Mouse (Mus musculus) lung, embryonic 14.5 days (tissue): Measurements from ENCODE around the gene Tmem186. TPM values are rescaled to one million over a fixed set of nuclear protein-coding genes. Genes with fewer than 3 reads are reported as not detected.
A peak's percentile ranks its signal among the peaks of the same experiment; 100 is the strongest.

Experiments used
- ATAC-seq: fragments of 200-750 bp; cut with Nextera tagmentation; 2 replicates; pipeline ENCODE4 v1.8.0; 2017; ENCODE audit warnings: mild to moderate bottlenecking, moderate TSS enrichment, moderate library complexity; ENCODE audit not compliant: insufficient read depth
- DNase-seq: peaks from one replicate; pipeline ENCODE4 v3.0.0-alpha.2; 2015
- H3K27ac ChIP-seq: fragments of 300-500 bp; sonication (generic); 2 replicates; pipeline ENCODE4 v1.5.1; 2014; ENCODE audit warnings: low read depth, mild to moderate bottlenecking, moderate library complexity
- H3K27me3 ChIP-seq: fragments of 300-500 bp; sonication (generic); 2 replicates; pipeline ENCODE4 v1.6.1; 2014; ENCODE audit warnings: low read length, control low read depth; ENCODE audit not compliant: insufficient read depth
- H3K36me3 ChIP-seq: fragments of 300-500 bp; sonication (generic); 2 replicates; pipeline ENCODE4 v1.6.1; 2014; ENCODE audit warnings: control low read depth; ENCODE audit not compliant: insufficient read depth
- H3K4me1 ChIP-seq: fragments of 300-500 bp; sonication (generic); 2 replicates; pipeline ENCODE4 v1.6.1; 2014; ENCODE audit warnings: antibody characterized with exemption, control low read depth; ENCODE audit not compliant: insufficient read depth
- H3K4me2 ChIP-seq: fragments of 300-500 bp; sonication (generic); 2 replicates; pipeline ENCODE4 v1.6.1; 2014; ENCODE audit warnings: mild to moderate bottlenecking
- H3K4me3 ChIP-seq: fragments of 300-500 bp; sonication (generic); 2 replicates; pipeline ENCODE4 v1.5.1; 2014; ENCODE audit warnings: low read depth, low read length
- H3K9ac ChIP-seq: fragments of 300-500 bp; sonication (generic); 2 replicates; pipeline ENCODE4 v1.6.1; 2014
- H3K9me3 ChIP-seq: fragments of 300-500 bp; sonication (generic); 2 replicates; pipeline ENCODE4 v1.6.1; 2016; ENCODE audit warnings: low read depth, low read length, control low read depth
- CTCF ChIP-seq: IDR thresholded peaks from 2 replicates; pipeline ENCODE4 v1.5.1; 2016; ENCODE audit warnings: antibody characterized with exemption, low read depth
- WGBS: fragments of 180-500 bp; shearing (Covaris S2); extraction: QIAGEN DNeasy Blood & Tissue Kit; methylation state at CpG from one replicate; pipeline ENCODE4 v1.1.7; 2014; 5-methylcytosine and 5-hydroxymethylcytosine counted together
- polyA plus RNA-seq: library from polyadenylated mRNA; unstranded; fragments of >200 nt; fragmentation: Nextera tagmentation; extraction: Ambion mirVana; gene quantifications from 2 replicates; pipeline ENCODE4 v1.2.1, GENCODE M21; 2014

The Tmem186 gene
- polyA plus RNA-seq, 1 experiment from 2014 or later = 12.3 TPM

GRCm38 (mm10) chr16:8656256-8656655 is 18.7 kb upstream of the Tmem186 start:
- H3K27ac ChIP-seq = no peak overlapping the region
- H3K9ac ChIP-seq = no peak overlapping the region
- no peak for DNase-seq
- peaks cover 89% of the 10 kb centered on the region for H3K36me3 ChIP-seq
- ATAC-seq = no peak
- 76% methylated on average over 2 of the region's 2 CpGs for WGBS
- H3K9me3 ChIP-seq = no peaks in the 10 kb centered on the region
- H3K4me1 ChIP-seq = no peaks in the 10 kb centered on the region
- no peak for TF ChIP-seq CTCF
- no peak overlapping the region for H3K4me3 ChIP-seq
- H3K27me3 ChIP-seq = no peaks in the 10 kb centered on the region
- H3K4me2 ChIP-seq = no peak overlapping the region

GRCm38 (mm10) chr16:8655599-8655998 is 18.1 kb upstream of the Tmem186 start:
- Histone ChIP-seq H3K36me3 (peaks cover 91% of the 10 kb centered on the region), H3K27ac (no peak overlapping the region)
- ATAC-seq = no peak

GRCm38 (mm10) chr16:8655108-8655507 is 17.6 kb upstream of the Tmem186 start:
- Histone ChIP-seq H3K4me2 (no peak overlapping the region), H3K4me1 (no peaks in the 10 kb centered on the region), H3K9me3 (no peaks in the 10 kb centered on the region), H3K27me3 (no peaks in the 10 kb centered on the region), H3K9ac (no peak overlapping the region), H3K27ac (no peak overlapping the region), H3K4me3 (no peak overlapping the region), H3K36me3 (peaks cover 90% of the 10 kb centered on the region)
- ATAC-seq (no peak), DNase-seq (no peak)
- no peak for TF ChIP-seq CTCF
- 80% methylated on average over 6 of the region's 6 CpGs for WGBS

More at GRCm38 (mm10) chr16:8655599-8655998, 18.1 kb upstream of the Tmem186 start:
- Histone ChIP-seq H3K4me2 (no peak overlapping the region), H3K4me3 (no peak overlapping the region), H3K4me1 (no peaks in the 10 kb centered on the region), H3K9ac (no peak overlapping the region), H3K9me3 (no peaks in the 10 kb centered on the region), H3K27me3 (no peaks in the 10 kb centered on the region)
- no peak for DNase-seq
- 73% methylated on average over 9 of the region's 9 CpGs for WGBS
- TF ChIP-seq CTCF = peak; percentile 14; the same call in 1 of the 2 replicates

GRCm38 (mm10) chr16:8650007-8650406 is 12.5 kb upstream of the Tmem186 start:
- Histone ChIP-seq H3K36me3 (peaks cover 95% of the 10 kb centered on the region), H3K27ac (no peak overlapping the region), H3K4me3 (no peak overlapping the region), H3K9me3 (no peaks in the 10 kb centered on the region), H3K4me1 (no peaks in the 10 kb centered on the region), H3K27me3 (no peaks in the 10 kb centered on the region), H3K9ac (no peak overlapping the region), H3K4me2 (no peak overlapping the region)
- TF ChIP-seq CTCF = no peak
- DNase-seq = no peak
- ATAC-seq = no peak
- WGBS = 90% methylated on average over 3 of the region's 3 CpGs

- TF ChIP-seq CTCF = no peak
- H3K4me3 ChIP-seq = no peak overlapping the region
- H3K4me1 ChIP-seq = no peaks in the 10 kb centered on the region
- no peak for ATAC-seq
- no peaks in the 10 kb centered on the region for H3K9me3 ChIP-seq
- 79% methylated on average over 6 of the region's 6 CpGs for WGBS
- H3K27me3 ChIP-seq = no peaks in the 10 kb centered on the region
- H3K27ac ChIP-seq = no peak overlapping the region
- no peak overlapping the region for H3K9ac ChIP-seq
- H3K36me3 ChIP-seq = peaks cover 78% of the 10 kb centered on the region
- DNase-seq = no peak
- H3K4me2 ChIP-seq = no peak overlapping the region
Observed at GRCm38 (mm10) chr16:8645546-8645945, 8.0 kb upstream of the Tmem186 start.

GRCm38 (mm10) chr16:8643855-8644254 is 6.3 kb upstream of the Tmem186 start:
- Histone ChIP-seq H3K9ac (no peak overlapping the region), H3K36me3 (peaks cover 63% of the 10 kb centered on the region), H3K4me2 (no peak overlapping the region), H3K4me1 (no peaks in the 10 kb centered on the region), H3K4me3 (no peak overlapping the region), H3K27ac (no peak overlapping the region), H3K27me3 (no peaks in the 10 kb centered on the region), H3K9me3 (no peaks in the 10 kb centered on the region)
- WGBS = 71% methylated on average over 2 of the region's 2 CpGs
- DNase-seq (peak; percentile 61), ATAC-seq (peak; percentile 85; the same call in 1 of the 2 replicates)
- TF ChIP-seq CTCF = peak; percentile 77

GRCm38 (mm10) chr16:8639466-8640191 is 2.1 kb upstream of the Tmem186 start:
- no peak for DNase-seq
- no peak overlapping the region for H3K4me2 ChIP-seq
- ATAC-seq = no peak
- TF ChIP-seq CTCF = no peak
- no peak overlapping the region for H3K27ac ChIP-seq
- WGBS = 75% methylated on average over 11 of the region's 11 CpGs
- peaks cover 37% of the 10 kb centered on the region for H3K36me3 ChIP-seq
- peaks cover 13% of the 10 kb centered on the region; the same call in 1 of the 2 replicates for H3K4me1 ChIP-seq
- no peaks in the 10 kb centered on the region for H3K9me3 ChIP-seq
- H3K4me3 ChIP-seq = no peak overlapping the region
- H3K27me3 ChIP-seq = no peaks in the 10 kb centered on the region
- no peak overlapping the region for H3K9ac ChIP-seq
